Mouse (Mus musculus) cerebellum, postnatal 25 days (tissue): ENCODE data around the gene Polr1e.
"Not testable (repeated sequence)": the region's sequence is repeated elsewhere in the genome, so short reads cannot be mapped to it uniquely, and the experiment has no call there.

Experiments
- DNase-seq, 2 experiments: peaks; one replicate each; pipeline ENCODE4 v3.0.0; 2021; ENCODE audit warnings: mixed read lengths in 2 of 2

The Polr1e gene

GRCm38 (mm10) chr4:45018452-45018980 is at the start of gene Polr1e:
Polr1e (plus strand) TSS chr4:45018583.
- peak; percentile 79 to 90 for DNase-seq

- DNase-seq = no peak
These were observed 48.3 kb upstream of the Polr1e start for GRCm38 (mm10) chr4:44970056-44970455.

- DNase-seq = peak; percentile 55 to 72
These were observed 47.7 kb upstream of the Polr1e start for GRCm38 (mm10) chr4:44970612-44971110.

GRCm38 (mm10) chr4:44973450-44973849 is 44.9 kb upstream of the Polr1e start:
- DNase-seq = peak; percentile 89 to 92

- no peak for DNase-seq
These were observed 44.5 kb upstream of the Polr1e start for GRCm38 (mm10) chr4:44973871-44974270.

- DNase-seq = no peak
These were observed 44.1 kb upstream of the Polr1e start for GRCm38 (mm10) chr4:44974331-44974730.

GRCm38 (mm10) chr4:44976026-44976615 is 42.3 kb upstream of the Polr1e start:
- no peak for DNase-seq

- no peak for DNase-seq
These were observed 41.3 kb upstream of the Polr1e start for GRCm38 (mm10) chr4:44976921-44977710.

- no peak for DNase-seq
These were observed 40.2 kb upstream of the Polr1e start for GRCm38 (mm10) chr4:44978175-44978574.

- no peak for DNase-seq
These were observed 38.5 kb upstream of the Polr1e start for GRCm38 (mm10) chr4:44979794-44980338.

- DNase-seq = peak; percentile 73 to 88
These were observed 37.0 kb upstream of the Polr1e start, which contains the start of gene Grhpr for GRCm38 (mm10) chr4:44981280-44981973. Grhpr (plus strand) TSS chr4:44981395.

GRCm38 (mm10) chr4:44981974-44982287 is 36.5 kb upstream of the Polr1e start:
- no peak for DNase-seq

GRCm38 (mm10) chr4:44982440-44983130 is 35.8 kb upstream of the Polr1e start:
- DNase-seq = peak in 1 of 2 experiments; percentile 43

- DNase-seq = no peak
These were observed 35.1 kb upstream of the Polr1e start for GRCm38 (mm10) chr4:44983131-44983740.

GRCm38 (mm10) chr4:44990560-44990959 is 27.8 kb upstream of the Polr1e start:
- no peak for DNase-seq

- not testable (repeated sequence) for DNase-seq
These were observed 26.1 kb upstream of the Polr1e start for GRCm38 (mm10) chr4:44992330-44992729.

GRCm38 (mm10) chr4:44993179-44993578 is 25.2 kb upstream of the Polr1e start:
- not testable (repeated sequence) for DNase-seq

- DNase-seq = no peak
These were observed 24.5 kb upstream of the Polr1e start for GRCm38 (mm10) chr4:44993847-44994246.

GRCm38 (mm10) chr4:44994776-44995175 is 23.6 kb upstream of the Polr1e start:
- no peak for DNase-seq

- no peak for DNase-seq
These were observed 20.3 kb upstream of the Polr1e start for GRCm38 (mm10) chr4:44998071-44998470.

GRCm38 (mm10) chr4:45000001-45000400 is 18.4 kb upstream of the Polr1e start:
- no peak for DNase-seq

GRCm38 (mm10) chr4:45005452-45005851 is 12.9 kb upstream of the Polr1e start:
- DNase-seq = no peak
